In genomic region chr4:154980110-154980509, GRCm38 (mm10) we compare ENCODE assay signal across 12 mouse cellular contexts. TPM values are rescaled to one million over a fixed set of nuclear protein-coding genes. Genes with fewer than 3 reads are reported as not detected.
DNase-seq lines count a peak whose midpoint lies in the region; ATAC-seq and TF ChIP-seq lines count a peak whose summit lies in the region.
"Had no signal": no experiment of that assay in that cellular context is flagged by ENCODE, and none has a peak within 500 bp of the region (broad histone marks: within the 10 kb centered on the region; RNA-seq: fewer than 3 reads in every experiment).

No protein-coding gene starts in this region.

- peak; percentile 42 for DNase-seq in hindbrain, postnatal 0 days (ENCODE audit: low spot score)
- no peak for DNase-seq in hindbrain, embryonic 10.5 days (ENCODE audit: low spot score)
- peak; percentile 34 for DNase-seq in G1E (ENCODE audit: low spot score)
- DNase-seq in right cerebral cortex, adult 18-20 months = no peak
- no peak for DNase-seq in heart, adult 9 months (ENCODE audit: low spot score in 2 of 2)
- DNase-seq: adrenal gland, adult 8-10 months; cerebellum, adult 9-11 months; kidney, adult 8-10 months had no signal

- H3K9me3 ChIP-seq in hindbrain, postnatal 0 days (ENCODE audit: low read length) = no peaks in the 10 kb centered on the region
- no peaks in the 10 kb centered on the region for H3K9me3 ChIP-seq in hindbrain, embryonic 10.5 days
- no peaks in the 10 kb centered on the region for H3K9me3 ChIP-seq in midbrain, embryonic 15.5 days
- no peaks in the 10 kb centered on the region for H3K9me3 ChIP-seq in midbrain, embryonic 16.5 days (replicated peaks; ENCODE audit: control insufficient read depth, low read length, poor library complexity, severe bottlenecking)
- no peaks in the 10 kb centered on the region for H3K9me3 ChIP-seq in G1E (replicated peaks)

- no peak overlapping the region for H3K9ac ChIP-seq in hindbrain, postnatal 0 days (replicated peaks; ENCODE audit: low read length)
- H3K9ac ChIP-seq in midbrain, embryonic 15.5 days = no peak overlapping the region
- no peak overlapping the region for H3K9ac ChIP-seq in midbrain, embryonic 16.5 days (ENCODE audit: low read depth, low read length)

- no peaks in the 10 kb centered on the region for H3K4me1 ChIP-seq in hindbrain, postnatal 0 days (ENCODE audit: insufficient read depth, low read length)
- H3K4me1 ChIP-seq in hindbrain, embryonic 10.5 days (replicated peaks) = peaks cover 32% of the 10 kb centered on the region
- H3K4me1 ChIP-seq in midbrain, embryonic 15.5 days = peaks cover 3% of the 10 kb centered on the region; the same call in 1 of the 2 replicates
- no peaks in the 10 kb centered on the region; the same call in 1 of the 2 replicates for H3K4me1 ChIP-seq in midbrain, embryonic 16.5 days (ENCODE audit: control insufficient read depth, insufficient read depth, low read length)
- peaks cover 68% of the 10 kb centered on the region for H3K4me1 ChIP-seq in G1E (ENCODE audit: insufficient read depth, low read depth, low read length)

- WGBS in hindbrain, postnatal 0 days = 98% methylated on average over 4 of the region's 4 CpGs
- 93% methylated on average over 4 of the region's 4 CpGs for WGBS in hindbrain, embryonic 10.5 days
- WGBS in midbrain, embryonic 15.5 days = 89% methylated on average over 4 of the region's 4 CpGs
- WGBS in midbrain, embryonic 16.5 days = 96% methylated on average over 4 of the region's 4 CpGs

- no peaks in the 10 kb centered on the region for H3K27me3 ChIP-seq in hindbrain, postnatal 0 days (ENCODE audit: insufficient read depth, low read length)
- peaks cover 25% of the 10 kb centered on the region for H3K27me3 ChIP-seq in hindbrain, embryonic 10.5 days (ENCODE audit: insufficient read depth, poor library complexity, severe bottlenecking)
- no peaks in the 10 kb centered on the region for H3K27me3 ChIP-seq in midbrain, embryonic 15.5 days (replicated peaks)
- H3K27me3 ChIP-seq in midbrain, embryonic 16.5 days (ENCODE audit: control insufficient read depth, insufficient read depth, low read depth, low read length) = no peaks in the 10 kb centered on the region; the same call in 1 of the 2 replicates
- no peaks in the 10 kb centered on the region; the same call in 1 of the 2 replicates for H3K27me3 ChIP-seq in G1E (ENCODE audit: insufficient read depth, low read length)

- no peak overlapping the region for H3K4me3 ChIP-seq in hindbrain, postnatal 0 days (ENCODE audit: low read length)
- no peak overlapping the region for H3K4me3 ChIP-seq in hindbrain, embryonic 10.5 days
- no peak overlapping the region for H3K4me3 ChIP-seq in midbrain, embryonic 15.5 days
- H3K4me3 ChIP-seq in midbrain, embryonic 16.5 days (ENCODE audit: low read depth, low read length) = no peak overlapping the region
- no peak overlapping the region for H3K4me3 ChIP-seq in G1E (ENCODE audit: low read depth, low read length)
- H3K4me3 ChIP-seq: erythroblast, embryonic 14.5 days had no signal

- peak; percentile 68 for TF ChIP-seq CTCF in hindbrain, postnatal 0 days (IDR thresholded peaks at IDR 0.05; ENCODE audit: low read depth)
- peak; percentile 63 for TF ChIP-seq CTCF in G1E (IDR thresholded peaks at IDR 0.05; ENCODE audit: low read depth, low read length)

- H3K36me3 ChIP-seq in hindbrain, postnatal 0 days (ENCODE audit: insufficient read depth, low read length) = peaks cover 60% of the 10 kb centered on the region
- peaks cover 73% of the 10 kb centered on the region for H3K36me3 ChIP-seq in hindbrain, embryonic 10.5 days
- H3K36me3 ChIP-seq in midbrain, embryonic 15.5 days (replicated peaks) = peaks cover 23% of the 10 kb centered on the region
- H3K36me3 ChIP-seq in midbrain, embryonic 16.5 days (ENCODE audit: control insufficient read depth, insufficient read depth, low read length) = peaks cover 33% of the 10 kb centered on the region
- peaks cover 89% of the 10 kb centered on the region for H3K36me3 ChIP-seq in G1E (replicated peaks)

- ATAC-seq in hindbrain, postnatal 0 days = no peak
- no peak for ATAC-seq in midbrain, embryonic 15.5 days (replicated peaks)
- ATAC-seq in midbrain, embryonic 16.5 days = no peak
- ATAC-seq in G1E (ENCODE audit: extremely low read depth, insufficient number of reproducible peaks, low FRiP score, poor library complexity, severe bottlenecking) = no peak
- ATAC-seq in megakaryocyte progenitor cell, adult 5-6 weeks (replicated peaks; ENCODE audit: poor library complexity) = 0 out of 2 replicates have a peak, but pooled peaks have one; percentile 29

- H3K27ac ChIP-seq in hindbrain, postnatal 0 days = no peak overlapping the region
- H3K27ac ChIP-seq in hindbrain, embryonic 10.5 days = no peak overlapping the region
- 0 out of 2 replicates have a peak overlapping the region, but pooled peaks have one; percentile 18 for H3K27ac ChIP-seq in midbrain, embryonic 15.5 days
- no peak overlapping the region for H3K27ac ChIP-seq in midbrain, embryonic 16.5 days (ENCODE audit: low read length)

- H3K4me2 ChIP-seq in hindbrain, postnatal 0 days (ENCODE audit: low read depth, low read length) = no peak overlapping the region
- no peak overlapping the region for H3K4me2 ChIP-seq in midbrain, embryonic 15.5 days
- H3K4me2 ChIP-seq in midbrain, embryonic 16.5 days (ENCODE audit: low read length) = no peak overlapping the region

RNA-seq across cellular contexts. Expression of gene Pank4, which starts 16.2 kb away (rescaled TPM):
- 34.5 and 40.9 TPM in 2 replicates for total RNA-seq in hindbrain, postnatal 0 days (2014; rRNA removed)
- polyA plus RNA-seq in hindbrain, postnatal 0 days (2015; fragmentation: Nextera tagmentation; extraction: Ambion mirVana) = 25.2 and 28.1 TPM in 2 replicates
- polyA plus RNA-seq in hindbrain, embryonic 10.5 days (2016; fragmentation: Nextera tagmentation; extraction: Ambion mirVana) = 39.9 and 46.5 TPM in 2 replicates
- polyA plus RNA-seq in midbrain, embryonic 15.5 days (2015; fragmentation: Nextera tagmentation; extraction: Ambion mirVana) = 44.3 and 44.9 TPM in 2 replicates
- 42.1 and 45.5 TPM in 2 replicates for polyA plus RNA-seq in midbrain, embryonic 16.5 days (2015; fragmentation: Nextera tagmentation; extraction: Ambion mirVana)
- total RNA-seq in G1E (2014; fragmentation: Nextera tagmentation) (33.4 and 39.3 TPM in 2 replicates), G1E (2017) (41.6 and 45.2 TPM in 2 replicates)
- polyA plus RNA-seq in G1E (2012) = 30.0 and 34.2 TPM in 2 replicates
- total RNA-seq in megakaryocyte progenitor cell, adult 5-6 weeks (2015) = 28.0 and 43.9 TPM in 2 replicates
- total RNA-seq in megakaryocyte progenitor cell, adult 5-6 weeks (2017) = 24.6 and 24.8 TPM in 2 replicates

RNA-seq across cellular contexts. Expression of gene Hes5, which starts 19.4 kb away (rescaled TPM):
- 149 and 177 TPM in 2 replicates for total RNA-seq in hindbrain, postnatal 0 days (2014; rRNA removed)
- polyA plus RNA-seq in hindbrain, postnatal 0 days (2015; fragmentation: Nextera tagmentation; extraction: Ambion mirVana) = 106 and 122 TPM in 2 replicates
- polyA plus RNA-seq in hindbrain, embryonic 10.5 days (2016; fragmentation: Nextera tagmentation; extraction: Ambion mirVana) = 534 and 601 TPM in 2 replicates
- polyA plus RNA-seq in midbrain, embryonic 15.5 days (2015; fragmentation: Nextera tagmentation; extraction: Ambion mirVana) = 116 and 149 TPM in 2 replicates
- polyA plus RNA-seq in midbrain, embryonic 16.5 days (2015; fragmentation: Nextera tagmentation; extraction: Ambion mirVana) = 107 and 135 TPM in 2 replicates
- not detected in 2 replicates for total RNA-seq in G1E (2014; fragmentation: Nextera tagmentation)
- total RNA-seq in G1E (2017) = not detected in 2 replicates
- polyA plus RNA-seq in G1E (2012) = not detected in 2 replicates
- 0.64 and 0.67 TPM in 2 replicates for total RNA-seq in megakaryocyte progenitor cell, adult 5-6 weeks (2015)
- total RNA-seq in megakaryocyte progenitor cell, adult 5-6 weeks (2017) = 0.24 and 4.5 TPM in 2 replicates
- total RNA-seq: adrenal gland, adult 8-10 months had no signal
- polyA plus RNA-seq: erythroblast, embryonic 14.5 days had no signal

RNA-seq across cellular contexts. Expression of gene Tnfrsf14, which starts 51.7 kb away (rescaled TPM):
- 0.52 TPM in 1 of 2 replicates, not detected in the other for total RNA-seq in hindbrain, postnatal 0 days (2014; rRNA removed)
- polyA plus RNA-seq in hindbrain, postnatal 0 days (2015; fragmentation: Nextera tagmentation; extraction: Ambion mirVana) = 0.16 and 0.29 TPM in 2 replicates
- 0.43 and 0.87 TPM in 2 replicates for polyA plus RNA-seq in hindbrain, embryonic 10.5 days (2016; fragmentation: Nextera tagmentation; extraction: Ambion mirVana)
- 0.19 and 0.28 TPM in 2 replicates for polyA plus RNA-seq in midbrain, embryonic 15.5 days (2015; fragmentation: Nextera tagmentation; extraction: Ambion mirVana)
- polyA plus RNA-seq in midbrain, embryonic 16.5 days (2015; fragmentation: Nextera tagmentation; extraction: Ambion mirVana) = 0.42 TPM in 1 of 2 replicates, not detected in the other
- total RNA-seq in G1E (2014; fragmentation: Nextera tagmentation) = 45.1 and 131 TPM in 2 replicates
- 23.9 and 27.7 TPM in 2 replicates for total RNA-seq in G1E (2017)
- polyA plus RNA-seq in G1E (2012) = 3.5 and 7.2 TPM in 2 replicates
- 68.4 and 89.8 TPM in 2 replicates for total RNA-seq in megakaryocyte progenitor cell, adult 5-6 weeks (2015)
- total RNA-seq in megakaryocyte progenitor cell, adult 5-6 weeks (2017) = 58.3 and 68.2 TPM in 2 replicates

Comparison
In these comparisons a context has a peak if more than half of its experiments do, and no peak if none do; other contexts are left out.
1. DNase-seq: peak in hindbrain, postnatal 0 days (single experiment) and G1E (single experiment); none in hindbrain, embryonic 10.5 days (single experiment), right cerebral cortex, adult 18-20 months (single experiment) and heart, adult 9 months (0 of 2).
2. RNA of gene Hes5, which starts 19.4 kb away (polyA plus RNA-seq): 534 to 601 TPM in hindbrain, embryonic 10.5 days, 107 to 135 TPM in midbrain, embryonic 16.5 days, 116 to 149 TPM in midbrain, embryonic 15.5 days and 106 to 122 TPM in hindbrain, postnatal 0 days; not detected in G1E; every median in the first group is over 100 times any median in the second.